Mouse (Mus musculus): ENCODE measurements at regions not wholly inside any gene's neighbourhood (a gene's known extent, or its start where the extent isn't known, plus 50 kb on each side); places are given as distances from the start of the nearest gene placed in this dataset.

GRCm38 (mm10) chr5:112035426-112035825, 216.9 kb downstream of the Cryba4 start:
- no peak for ATAC-seq

GRCm38 (mm10) chr5:112037080-112037479, 215.2 kb downstream of the Cryba4 start:
- no peak for ATAC-seq

GRCm38 (mm10) chr5:112039645-112040372, 212.5 kb downstream of the Cryba4 start:
- no peak for ATAC-seq

GRCm38 (mm10) chr5:112040678-112041077, 211.6 kb downstream of the Cryba4 start:
- no peak for ATAC-seq

- no peak for ATAC-seq
Observed at GRCm38 (mm10) chr5:112041285-112041684, 211.0 kb downstream of the Cryba4 start.

GRCm38 (mm10) chr5:112042236-112042635, 210.1 kb downstream of the Cryba4 start:
- ATAC-seq, result no peak

GRCm38 (mm10) chr5:112050046-112050782, 202.1 kb downstream of the Cryba4 start:
- no peak for ATAC-seq

- ATAC-seq, result no peak
Observed at GRCm38 (mm10) chr5:112050906-112051305, 201.4 kb downstream of the Cryba4 start.

- ATAC-seq, result no peak
Observed at GRCm38 (mm10) chr5:112051786-112052185, 200.5 kb downstream of the Cryba4 start.

GRCm38 (mm10) chr5:112053600-112054155, 198.6 kb downstream of the Cryba4 start:
- no peak for ATAC-seq

- ATAC-seq, result no peak
Observed at GRCm38 (mm10) chr5:112055018-112055417, 197.3 kb downstream of the Cryba4 start.

- ATAC-seq, result no peak
Observed at GRCm38 (mm10) chr5:112069917-112070316, 182.4 kb downstream of the Cryba4 start.

- ATAC-seq, result no peak
Observed at GRCm38 (mm10) chr5:112072456-112072855, 179.9 kb downstream of the Cryba4 start.

- no peak for ATAC-seq
Observed at GRCm38 (mm10) chr5:112077097-112077496, 175.2 kb downstream of the Cryba4 start.

GRCm38 (mm10) chr5:112077840-112078600, 174.3 kb downstream of the Cryba4 start:
- ATAC-seq, result no peak

- no peak for ATAC-seq
Observed at GRCm38 (mm10) chr5:112081006-112081405, 171.3 kb downstream of the Cryba4 start.

GRCm38 (mm10) chr5:112091867-112092535, 160.3 kb downstream of the Cryba4 start:
- no peak for ATAC-seq

- no peak for ATAC-seq
Observed at GRCm38 (mm10) chr5:112093905-112094571, 158.3 kb downstream of the Cryba4 start.

- ATAC-seq, result no peak
Observed at GRCm38 (mm10) chr5:112098469-112099085, 153.7 kb downstream of the Cryba4 start.

GRCm38 (mm10) chr5:112101739-112102590, 150.4 kb downstream of the Cryba4 start:
- ATAC-seq, result no peak

All from activated CD4-positive, CD25-positive, alpha-beta regulatory T cell, adult 4 months (primary cell).